Mouse (Mus musculus): ENCODE data around the gene Sdhaf4. TPM values are rescaled to one million over a fixed set of nuclear protein-coding genes. Genes with fewer than 3 reads are reported as not detected.

Gene Sdhaf4
- polyA plus RNA-seq (2014; fragmentation: Nextera tagmentation; extraction: Ambion mirVana) = 102 and 106 TPM in 2 replicates

- H3K9me3 ChIP-seq (replicated peaks; ENCODE audit: control insufficient read depth, low read length) = no peaks in the 10 kb centered on the region
- H3K36me3 ChIP-seq (replicated peaks; ENCODE audit: control insufficient read depth, insufficient read depth, low read depth, low read length) = no peaks in the 10 kb centered on the region
- H3K27ac ChIP-seq (replicated peaks; ENCODE audit: low read depth, low read length) = peak within 1 kb of the TSS; percentile 57
- peak within 1 kb of the TSS; percentile 52 for H3K4me3 ChIP-seq (ENCODE audit: low read depth, low read length)
- peak; percentile 96 for DNase-seq (ENCODE audit: low spot score)
- peak within 1 kb of the TSS; percentile 77 for H3K9ac ChIP-seq (replicated peaks; ENCODE audit: low read length)
- ATAC-seq (replicated peaks; ENCODE audit: insufficient number of reproducible peaks, low FRiP score, low TSS enrichment, low read depth) = peak; percentile 95
- 1% methylated on average over 47 of the region's 47 CpGs for WGBS
- no peaks in the 10 kb centered on the region for H3K27me3 ChIP-seq (ENCODE audit: control insufficient read depth, insufficient read depth, low read length)
- H3K4me2 ChIP-seq (ENCODE audit: low read depth, low read length) = peak within 1 kb of the TSS; percentile 47
- no peaks in the 10 kb centered on the region for H3K4me1 ChIP-seq (ENCODE audit: control insufficient read depth, insufficient read depth, low read length)
Measured at GRCm38 (mm10) chr1:24005070-24005804, at the start of gene Sdhaf4. TSS of gene Sdhaf4 (minus strand) at chr1:24005656.

DNA sequence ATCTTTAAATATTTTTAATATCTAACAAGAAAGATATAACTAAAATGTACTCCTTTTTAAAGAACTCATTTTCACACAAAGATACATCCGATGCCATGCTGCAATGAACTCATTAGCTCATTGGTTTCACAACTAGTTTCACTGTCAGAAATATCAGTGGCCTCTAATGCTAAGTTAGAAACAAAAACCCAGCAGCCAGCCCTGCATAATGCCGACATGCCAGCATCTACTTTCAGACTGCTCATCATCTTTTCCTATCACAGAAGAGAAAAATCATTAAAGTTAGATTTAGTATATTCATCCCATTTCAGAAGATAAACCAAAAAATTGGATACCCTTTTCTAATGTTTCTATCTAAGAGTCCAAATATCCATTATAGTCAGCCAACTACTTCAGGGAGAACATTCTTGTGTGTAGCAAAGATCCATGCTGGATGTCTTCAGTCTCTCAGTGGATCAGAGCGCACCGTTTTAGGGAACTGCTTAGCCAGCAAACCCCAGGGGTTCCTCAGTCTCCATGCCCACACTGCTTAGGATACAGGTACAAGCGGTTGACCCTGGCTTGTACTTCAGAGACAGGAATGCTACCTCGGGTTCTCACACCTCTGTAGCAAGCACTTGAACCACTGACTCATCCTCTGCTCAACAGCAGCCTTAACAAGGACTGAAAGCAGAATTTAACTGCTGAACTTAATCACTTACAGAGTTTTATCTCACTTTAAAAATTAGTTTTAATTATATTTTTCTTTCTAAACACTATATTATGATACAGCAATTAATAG is 41.5 kb upstream of the Sdhaf4 start:
- H3K4me3 ChIP-seq (ENCODE audit: low read depth, low read length) = no peak overlapping the region
- H3K4me1 ChIP-seq (ENCODE audit: control insufficient read depth, insufficient read depth, low read length) = no peaks in the 10 kb centered on the region
- DNase-seq (ENCODE audit: low spot score) (no peak), ATAC-seq (replicated peaks; ENCODE audit: insufficient number of reproducible peaks, low FRiP score, low TSS enrichment, low read depth) (no peak)
- H3K27me3 ChIP-seq (ENCODE audit: control insufficient read depth, insufficient read depth, low read length) = no peaks in the 10 kb centered on the region
- H3K36me3 ChIP-seq (replicated peaks; ENCODE audit: control insufficient read depth, insufficient read depth, low read depth, low read length) = no peaks in the 10 kb centered on the region
- H3K4me2 ChIP-seq (ENCODE audit: low read depth, low read length) = no peak overlapping the region
- no peaks in the 10 kb centered on the region for H3K9me3 ChIP-seq (replicated peaks; ENCODE audit: control insufficient read depth, low read length)
- H3K27ac ChIP-seq (replicated peaks; ENCODE audit: low read depth, low read length) = no peak overlapping the region
- no peak overlapping the region for H3K9ac ChIP-seq (replicated peaks; ENCODE audit: low read length)
- WGBS = 71% methylated on average over 6 of the region's 6 CpGs

DNA sequence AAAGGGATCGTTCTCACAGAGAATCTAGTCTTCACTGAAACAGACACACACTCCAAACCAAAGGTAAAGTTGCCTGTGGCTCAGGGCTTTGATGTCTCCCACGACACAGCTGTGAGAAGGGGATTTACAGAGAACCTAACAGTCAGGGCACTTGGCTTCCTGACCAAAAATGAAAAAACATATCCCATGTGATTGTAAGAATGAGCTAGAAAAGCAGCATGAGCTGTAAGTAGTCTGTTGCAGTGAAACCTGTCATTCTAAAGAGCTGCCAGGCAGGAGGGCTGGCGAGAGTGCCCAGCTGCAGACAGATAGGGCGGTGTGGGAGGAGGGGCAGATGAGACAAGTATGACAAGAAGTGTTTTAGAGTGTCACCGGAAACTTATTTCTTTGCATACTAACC is 40.2 kb upstream of the Sdhaf4 start:
- H3K9ac ChIP-seq (replicated peaks; ENCODE audit: low read length) = no peak overlapping the region
- H3K9me3 ChIP-seq (replicated peaks; ENCODE audit: control insufficient read depth, low read length) = no peaks in the 10 kb centered on the region
- no peak overlapping the region for H3K27ac ChIP-seq (replicated peaks; ENCODE audit: low read depth, low read length)
- no peaks in the 10 kb centered on the region for H3K27me3 ChIP-seq (ENCODE audit: control insufficient read depth, insufficient read depth, low read length)
- ATAC-seq (replicated peaks; ENCODE audit: insufficient number of reproducible peaks, low FRiP score, low TSS enrichment, low read depth) (no peak), DNase-seq (ENCODE audit: low spot score) (no peak)
- WGBS = 81% methylated on average over 5 of the region's 5 CpGs
- no peaks in the 10 kb centered on the region for H3K4me1 ChIP-seq (ENCODE audit: control insufficient read depth, insufficient read depth, low read length)
- H3K4me2 ChIP-seq (ENCODE audit: low read depth, low read length) = no peak overlapping the region
- H3K36me3 ChIP-seq (replicated peaks; ENCODE audit: control insufficient read depth, insufficient read depth, low read depth, low read length) = no peaks in the 10 kb centered on the region
- H3K4me3 ChIP-seq (ENCODE audit: low read depth, low read length) = no peak overlapping the region

DNA sequence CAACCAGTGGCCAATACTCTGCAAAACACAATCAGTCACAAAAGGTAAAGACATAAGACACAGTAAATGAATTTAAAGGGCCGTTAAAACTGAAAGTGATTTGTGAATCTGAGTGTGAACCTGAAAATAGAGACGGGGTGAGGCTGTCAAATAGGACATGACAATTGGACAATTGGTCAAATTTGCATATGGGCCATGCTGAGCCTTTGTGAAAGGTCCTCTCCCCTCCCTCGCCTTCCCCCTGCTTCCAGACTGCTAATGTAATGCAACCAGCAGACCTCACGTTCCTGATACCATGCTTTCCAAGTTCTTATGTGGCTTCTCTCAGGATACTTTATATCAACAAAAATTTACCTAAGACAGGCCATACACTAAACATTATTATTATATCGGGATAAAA is 37.6 kb upstream of the Sdhaf4 start:
- Histone ChIP-seq H3K36me3 (replicated peaks; ENCODE audit: control insufficient read depth, insufficient read depth, low read depth, low read length) (no peaks in the 10 kb centered on the region), H3K4me1 (ENCODE audit: control insufficient read depth, insufficient read depth, low read length) (no peaks in the 10 kb centered on the region), H3K4me3 (ENCODE audit: low read depth, low read length) (no peak overlapping the region), H3K27ac (replicated peaks; ENCODE audit: low read depth, low read length) (no peak overlapping the region), H3K27me3 (ENCODE audit: control insufficient read depth, insufficient read depth, low read length) (no peaks in the 10 kb centered on the region), H3K9ac (replicated peaks; ENCODE audit: low read length) (no peak overlapping the region), H3K4me2 (ENCODE audit: low read depth, low read length) (no peak overlapping the region), H3K9me3 (replicated peaks; ENCODE audit: control insufficient read depth, low read length) (no peaks in the 10 kb centered on the region)
- ATAC-seq (replicated peaks; ENCODE audit: insufficient number of reproducible peaks, low FRiP score, low TSS enrichment, low read depth) = no peak
- WGBS = 75% methylated on average over 5 of the region's 5 CpGs
- no peak for DNase-seq (ENCODE audit: low spot score)

DNA sequence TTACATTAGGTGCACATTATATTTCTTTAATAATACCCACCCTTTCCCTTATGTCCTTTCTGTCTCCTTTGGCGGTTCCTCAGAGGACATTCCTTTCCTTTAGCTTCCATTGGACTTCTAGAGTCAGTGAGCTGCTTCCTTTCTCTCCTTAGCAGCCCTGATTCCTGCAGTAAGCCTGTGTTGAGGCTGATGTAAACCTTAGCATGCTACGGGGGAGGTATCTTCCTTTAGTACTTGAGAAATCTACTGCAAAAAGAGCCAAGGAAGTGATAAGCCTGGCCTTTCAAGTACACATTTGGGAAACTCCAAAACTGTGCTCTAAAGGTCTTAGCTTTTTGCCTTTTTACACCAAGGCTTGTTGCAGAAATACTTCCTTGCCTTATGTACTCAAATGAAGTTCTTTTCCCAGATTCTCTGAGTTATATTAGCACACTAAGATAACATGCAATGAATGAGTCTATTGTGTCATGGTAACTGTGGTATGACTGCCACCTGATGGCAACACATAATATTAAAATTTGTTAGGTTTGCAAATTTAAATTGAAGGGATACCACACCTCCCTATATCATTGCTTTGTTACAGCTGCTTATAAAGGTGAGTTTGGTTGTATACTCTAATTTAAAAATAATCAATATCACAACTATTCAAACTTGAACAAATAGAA is 28.4 kb upstream of the Sdhaf4 start:
- Histone ChIP-seq H3K4me2 (ENCODE audit: low read depth, low read length) (no peak overlapping the region), H3K4me3 (ENCODE audit: low read depth, low read length) (no peak overlapping the region), H3K27me3 (ENCODE audit: control insufficient read depth, insufficient read depth, low read length) (no peaks in the 10 kb centered on the region), H3K9me3 (replicated peaks; ENCODE audit: control insufficient read depth, low read length) (no peaks in the 10 kb centered on the region), H3K36me3 (replicated peaks; ENCODE audit: control insufficient read depth, insufficient read depth, low read depth, low read length) (no peaks in the 10 kb centered on the region), H3K4me1 (ENCODE audit: control insufficient read depth, insufficient read depth, low read length) (no peaks in the 10 kb centered on the region), H3K9ac (replicated peaks; ENCODE audit: low read length) (no peak overlapping the region), H3K27ac (replicated peaks; ENCODE audit: low read depth, low read length) (no peak overlapping the region)
- ATAC-seq (replicated peaks; ENCODE audit: insufficient number of reproducible peaks, low FRiP score, low TSS enrichment, low read depth) = no peak
- DNase-seq (ENCODE audit: low spot score) = no peak
- WGBS = 91% methylated on average over 2 of the region's 2 CpGs

GRCm38 (mm10) chr1:24010821-24011220 is 5.4 kb upstream of the Sdhaf4 start:
- no peak for DNase-seq (ENCODE audit: low spot score)
- no peak for ATAC-seq (replicated peaks; ENCODE audit: insufficient number of reproducible peaks, low FRiP score, low TSS enrichment, low read depth)
- WGBS = 89% methylated on average over 6 of the region's 6 CpGs

DNA sequence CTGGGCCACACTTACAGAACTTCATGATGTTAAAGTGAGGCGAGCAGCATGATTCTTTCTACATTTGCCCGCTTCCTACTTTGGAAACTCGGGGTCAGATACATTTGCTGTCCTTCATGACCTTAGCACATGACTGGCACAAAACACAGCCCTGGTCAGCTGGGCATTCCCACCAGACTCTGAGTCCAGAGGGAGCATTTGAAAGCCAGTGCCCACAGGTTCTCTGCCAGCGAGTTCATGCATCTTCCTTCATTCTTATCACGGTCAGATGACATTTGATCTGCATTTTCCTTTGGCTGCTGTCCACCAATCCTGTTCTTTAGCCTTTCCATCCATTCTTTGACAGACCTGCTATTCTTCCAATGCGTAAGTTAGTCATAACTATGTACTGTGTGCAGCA is 4.6 kb upstream of the Sdhaf4 start:
- ATAC-seq (replicated peaks; ENCODE audit: insufficient number of reproducible peaks, low FRiP score, low TSS enrichment, low read depth) (no peak), DNase-seq (ENCODE audit: low spot score) (no peak)
- 87% methylated on average over 6 of the region's 6 CpGs for WGBS
- no peaks in the 10 kb centered on the region for H3K27me3 ChIP-seq (ENCODE audit: control insufficient read depth, insufficient read depth, low read length)
- no peak overlapping the region for H3K4me2 ChIP-seq (ENCODE audit: low read depth, low read length)
- H3K4me3 ChIP-seq (ENCODE audit: low read depth, low read length) = no peak overlapping the region
- H3K4me1 ChIP-seq (ENCODE audit: control insufficient read depth, insufficient read depth, low read length) = no peaks in the 10 kb centered on the region
- no peaks in the 10 kb centered on the region for H3K36me3 ChIP-seq (replicated peaks; ENCODE audit: control insufficient read depth, insufficient read depth, low read depth, low read length)
- H3K9me3 ChIP-seq (replicated peaks; ENCODE audit: control insufficient read depth, low read length) = no peaks in the 10 kb centered on the region
- H3K9ac ChIP-seq (replicated peaks; ENCODE audit: low read length) = no peak overlapping the region
- no peak overlapping the region for H3K27ac ChIP-seq (replicated peaks; ENCODE audit: low read depth, low read length)

More at GRCm38 (mm10) chr1:24010821-24011220, 5.4 kb upstream of the Sdhaf4 start:
- H3K36me3 ChIP-seq (replicated peaks; ENCODE audit: control insufficient read depth, insufficient read depth, low read depth, low read length) = no peaks in the 10 kb centered on the region
- H3K27me3 ChIP-seq (ENCODE audit: control insufficient read depth, insufficient read depth, low read length) = no peaks in the 10 kb centered on the region
- H3K9me3 ChIP-seq (replicated peaks; ENCODE audit: control insufficient read depth, low read length) = no peaks in the 10 kb centered on the region
- no peaks in the 10 kb centered on the region for H3K4me1 ChIP-seq (ENCODE audit: control insufficient read depth, insufficient read depth, low read length)
- H3K4me3 ChIP-seq (ENCODE audit: low read depth, low read length) = no peak overlapping the region
- no peak overlapping the region for H3K4me2 ChIP-seq (ENCODE audit: low read depth, low read length)
- no peak overlapping the region for H3K9ac ChIP-seq (replicated peaks; ENCODE audit: low read length)
- no peak overlapping the region for H3K27ac ChIP-seq (replicated peaks; ENCODE audit: low read depth, low read length)

- Histone ChIP-seq H3K27ac (replicated peaks; ENCODE audit: low read depth, low read length) (no peak overlapping the region), H3K9ac (replicated peaks; ENCODE audit: low read length) (no peak overlapping the region), H3K4me2 (ENCODE audit: low read depth, low read length) (no peak overlapping the region), H3K4me3 (ENCODE audit: low read depth, low read length) (no peak overlapping the region), H3K27me3 (ENCODE audit: control insufficient read depth, insufficient read depth, low read length) (no peaks in the 10 kb centered on the region), H3K4me1 (ENCODE audit: control insufficient read depth, insufficient read depth, low read length) (no peaks in the 10 kb centered on the region), H3K9me3 (replicated peaks; ENCODE audit: control insufficient read depth, low read length) (no peaks in the 10 kb centered on the region), H3K36me3 (replicated peaks; ENCODE audit: control insufficient read depth, insufficient read depth, low read depth, low read length) (no peaks in the 10 kb centered on the region)
- no peak for DNase-seq (ENCODE audit: low spot score)
- WGBS = 90% methylated on average over 8 of the region's 8 CpGs
- ATAC-seq (replicated peaks; ENCODE audit: insufficient number of reproducible peaks, low FRiP score, low TSS enrichment, low read depth) = no peak
Measured at GRCm38 (mm10) chr1:24007621-24008020, 2.2 kb upstream of the Sdhaf4 start.
